Mouse (Mus musculus): ENCODE data around the gene Fam168a. TPM values are rescaled to one million over a fixed set of nuclear protein-coding genes. Genes with fewer than 3 reads are reported as not detected.
"Not testable (repeated sequence)": the region's sequence is repeated elsewhere in the genome, so short reads cannot be mapped to it uniquely, and the experiment has no call there.

The Fam168a gene
- total RNA-seq, 2 experiments from 2014 or later, result 52.2 to 60.2 TPM

DNA sequence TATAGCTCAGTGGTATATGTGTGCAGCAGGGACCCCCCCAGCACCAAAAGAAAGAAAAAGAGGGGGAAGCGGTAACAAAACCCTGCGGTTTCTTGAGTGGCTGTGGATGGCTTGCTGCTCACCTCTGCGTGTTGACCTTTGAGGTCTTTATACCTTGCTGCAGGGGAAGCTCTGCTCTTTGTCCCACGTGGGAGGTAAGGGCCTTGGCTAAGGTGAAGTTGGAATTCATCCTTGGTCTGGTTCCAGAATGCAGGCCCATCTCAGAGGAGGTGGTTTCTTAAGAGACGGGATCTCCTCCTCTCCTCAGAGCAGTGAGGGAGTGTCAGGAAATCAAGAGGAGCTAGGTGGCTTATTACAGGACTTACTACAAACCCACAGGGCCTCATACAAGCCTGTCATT lies 135.7 kb downstream of the Fam168a start:
- no peak for DNase-seq

GRCm38 (mm10) chr7:100843866-100844265 lies 137.4 kb downstream of the Fam168a start:
- DNase-seq, result no peak

DNA sequence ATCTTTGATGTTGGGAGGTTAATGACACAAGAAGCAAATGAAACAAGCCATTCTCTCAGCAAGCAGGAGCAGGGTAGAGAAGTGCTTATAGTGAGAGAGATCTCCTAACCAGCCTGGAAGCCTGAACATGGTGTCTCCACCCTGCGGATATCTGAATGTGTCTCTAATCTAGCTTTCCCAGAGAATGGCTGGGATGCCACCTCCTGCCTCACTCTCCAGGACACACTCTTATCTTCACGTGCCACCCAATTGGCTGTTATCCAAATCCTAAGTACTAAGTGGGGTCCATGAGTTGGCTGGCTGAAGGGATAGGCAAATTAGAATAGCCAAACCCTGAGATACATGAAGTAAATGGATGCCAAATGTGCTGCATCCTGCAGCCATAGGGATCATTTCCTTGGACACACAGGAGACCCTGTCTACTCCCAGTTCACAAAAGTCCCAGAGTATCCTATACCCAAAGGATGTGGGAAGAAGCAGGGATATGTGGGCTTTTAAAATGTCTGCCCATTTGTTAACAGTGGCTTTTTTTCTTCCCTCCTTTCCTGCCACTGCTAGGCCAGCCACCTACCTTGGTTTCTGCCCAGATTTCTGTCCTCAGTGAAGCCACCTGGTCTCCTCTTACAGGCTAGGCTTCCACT lies 138.1 kb downstream of the Fam168a start:
- DNase-seq, result no peak

GRCm38 (mm10) chr7:100845026-100845400 lies 138.6 kb downstream of the Fam168a start:
- DNase-seq, result no peak

DNA sequence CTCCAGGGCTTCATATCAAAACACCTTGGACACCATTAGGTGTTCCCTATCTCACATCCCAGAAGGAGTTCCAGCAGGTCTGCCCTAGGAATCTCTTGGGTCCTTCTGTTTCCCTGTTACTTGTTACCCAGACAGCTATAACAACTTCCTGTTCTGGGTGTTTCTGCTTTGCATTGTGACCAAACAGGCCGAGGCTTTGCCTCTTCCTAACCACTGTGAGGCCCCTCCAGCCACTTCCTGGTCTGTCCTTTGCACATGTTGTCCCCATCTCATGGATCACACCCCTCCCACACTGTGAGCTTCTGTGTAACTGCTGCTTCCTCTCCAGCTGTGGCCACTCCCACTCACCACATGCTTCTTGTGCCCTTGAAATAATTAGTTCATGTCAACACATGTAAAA lies 139.0 kb downstream of the Fam168a start:
- no peak for DNase-seq

- not testable (repeated sequence) for DNase-seq
These were observed 139.6 kb downstream of the Fam168a start for GRCm38 (mm10) chr7:100846033-100846432.

- DNase-seq, result no peak
These were observed 140.7 kb downstream of the Fam168a start for GRCm38 (mm10) chr7:100847131-100847530.

DNA sequence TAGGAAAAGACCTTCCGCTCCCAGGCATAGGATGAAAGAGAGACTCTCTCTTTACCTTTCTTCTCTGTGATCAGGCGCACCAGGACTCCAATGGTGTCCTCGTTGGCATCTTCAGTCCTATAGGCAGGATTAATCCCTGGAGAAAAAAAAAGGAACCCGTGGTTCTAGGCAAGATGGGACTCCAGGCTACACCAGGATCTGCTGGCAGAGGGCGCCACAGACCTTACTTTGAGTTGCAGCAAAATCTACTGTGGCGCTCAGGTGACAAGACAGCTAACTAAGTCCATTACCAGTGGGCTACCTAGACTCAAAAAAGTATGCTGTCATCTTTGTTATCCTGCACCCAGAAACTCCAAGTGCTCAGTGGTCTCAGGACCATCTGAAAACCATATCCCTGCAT lies 142.3 kb downstream of the Fam168a start:
- DNase-seq, result peak; percentile 74 to 84

DNA sequence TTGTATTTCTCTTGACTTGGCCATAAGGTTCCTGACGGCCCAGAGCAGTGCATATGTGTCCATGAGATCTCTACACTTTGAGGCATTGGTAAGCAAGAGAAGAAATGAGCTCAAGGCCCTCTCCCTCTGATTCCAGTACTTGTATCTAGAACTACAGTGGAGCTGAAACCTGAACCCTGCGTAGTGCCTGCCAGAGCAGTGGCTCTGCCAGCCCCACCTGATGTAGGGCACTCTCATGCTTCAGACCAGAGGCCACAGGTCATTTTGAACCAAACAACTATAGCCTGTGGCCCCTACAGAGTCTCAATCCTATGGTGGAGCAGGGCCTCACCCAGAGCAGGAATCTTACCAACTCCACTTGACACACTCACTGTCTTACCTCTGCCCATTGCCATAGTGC lies 143.1 kb downstream of the Fam168a start:
- no peak for DNase-seq

DNA sequence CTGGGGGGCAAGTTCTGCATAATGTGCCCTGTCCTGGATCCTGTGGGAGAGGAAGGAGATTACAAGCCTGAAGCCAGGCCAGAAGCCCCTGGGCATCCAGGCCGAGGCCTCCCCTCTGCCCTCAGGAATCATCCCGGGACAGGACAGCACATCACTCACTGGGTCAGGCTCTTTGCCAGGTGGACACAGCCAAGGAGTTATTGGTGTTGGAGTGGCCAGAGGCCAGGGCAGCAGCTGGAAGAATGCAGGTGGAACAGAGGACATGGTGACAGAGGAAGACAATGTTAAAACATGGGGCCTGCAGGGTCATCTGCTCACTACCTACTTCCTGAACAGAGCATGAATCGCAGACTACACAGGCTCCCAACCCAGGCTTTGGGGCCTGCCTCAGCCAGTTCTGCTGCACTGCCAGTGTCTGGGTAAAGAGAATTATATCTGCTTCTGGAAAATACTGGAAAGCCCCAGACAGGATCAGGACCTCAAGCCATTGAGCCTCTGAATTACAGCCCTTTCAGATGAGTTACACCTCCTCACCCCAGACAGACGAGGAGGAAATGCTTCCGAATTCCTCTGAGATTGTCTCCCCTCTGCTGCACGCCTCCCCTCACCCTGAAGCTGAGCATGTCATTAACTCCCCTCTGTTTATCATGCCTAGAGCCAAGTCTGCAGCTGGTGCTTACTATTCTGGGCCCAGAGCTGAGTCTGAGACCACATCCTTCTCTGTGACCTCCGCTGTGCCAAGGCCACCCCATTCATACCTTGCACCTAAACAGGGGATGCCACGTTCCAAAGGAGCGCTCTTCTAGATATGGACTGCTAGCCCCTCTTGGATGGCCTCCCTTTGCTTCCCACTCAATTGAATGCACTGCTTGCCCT lies 145.3 kb downstream of the Fam168a start:
- DNase-seq, result no peak

DNA sequence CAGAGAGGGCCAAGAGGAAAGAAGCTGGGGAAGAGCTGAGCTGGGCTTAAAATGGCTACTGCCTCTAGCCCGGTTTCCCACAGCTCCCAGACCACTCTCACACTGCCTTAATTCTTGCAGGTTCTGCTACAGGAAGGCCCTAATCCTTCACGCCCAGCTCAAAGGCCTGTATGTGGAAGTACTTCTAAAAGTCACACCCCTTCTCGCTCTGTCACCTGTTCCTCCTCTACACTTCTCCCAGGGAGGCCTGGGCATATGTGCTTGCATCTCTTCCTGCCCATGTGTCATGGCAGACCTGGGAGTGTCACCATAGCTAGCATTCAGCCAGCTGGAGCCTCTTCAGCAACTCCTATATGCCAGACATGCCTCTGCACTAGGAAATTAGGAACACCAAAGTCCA lies 147.0 kb downstream of the Fam168a start:
- no peak for DNase-seq

GRCm38 (mm10) chr7:100854137-100854814 lies 147.8 kb downstream of the Fam168a start:
- no peak for DNase-seq

GRCm38 (mm10) chr7:100854861-100855260 lies 148.4 kb downstream of the Fam168a start:
- no peak for DNase-seq

GRCm38 (mm10) chr7:100855300-100855699 lies 148.9 kb downstream of the Fam168a start:
- no peak for DNase-seq

- peak in 1 of 2 experiments; percentile 42 for DNase-seq
These were observed 149.5 kb downstream of the Fam168a start for GRCm38 (mm10) chr7:100855795-100856573.

DNA sequence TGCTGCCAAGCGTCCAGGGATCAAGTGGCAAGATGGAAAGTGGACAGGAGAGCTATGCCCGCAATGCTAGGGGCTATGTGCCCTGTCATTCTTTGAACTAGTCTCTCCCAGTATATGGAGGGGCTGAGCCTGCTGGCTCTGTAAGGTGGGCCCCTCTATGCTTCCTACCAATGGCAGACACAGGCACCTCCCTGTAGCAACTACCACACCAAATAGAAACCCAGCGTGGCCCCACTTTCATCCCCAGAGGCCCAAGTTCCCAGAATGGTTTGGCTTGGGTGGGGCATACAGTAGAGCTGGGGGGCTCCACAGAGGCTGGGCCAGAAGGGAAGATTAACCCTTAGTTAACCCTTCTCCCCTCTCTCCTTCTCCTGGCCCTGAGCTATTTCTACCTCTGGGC lies 154.0 kb downstream of the Fam168a start:
- no peak for DNase-seq

GRCm38 (mm10) chr7:100861209-100861608 lies 154.8 kb downstream of the Fam168a start:
- DNase-seq, result no peak

DNA sequence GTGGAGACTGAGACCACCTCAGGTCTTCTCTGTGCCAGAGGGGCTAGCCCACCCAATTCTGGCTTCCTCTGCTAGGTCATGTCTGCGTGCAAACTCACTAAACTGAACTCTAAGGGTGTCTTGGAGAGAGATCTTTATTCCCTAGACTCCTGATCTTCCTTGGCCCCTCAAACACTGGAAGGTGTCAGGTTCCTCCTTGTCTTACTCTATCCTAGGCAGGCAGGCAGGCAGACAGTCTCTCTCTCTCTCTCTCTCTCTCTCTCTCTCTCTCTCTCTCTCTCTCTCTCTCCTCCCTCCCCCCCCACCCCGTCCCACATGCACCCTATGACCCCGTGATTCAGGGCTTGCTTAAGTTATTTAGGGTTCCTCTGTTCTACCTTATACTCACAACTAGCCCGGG lies 155.9 kb downstream of the Fam168a start:
- DNase-seq, result no peak

DNA sequence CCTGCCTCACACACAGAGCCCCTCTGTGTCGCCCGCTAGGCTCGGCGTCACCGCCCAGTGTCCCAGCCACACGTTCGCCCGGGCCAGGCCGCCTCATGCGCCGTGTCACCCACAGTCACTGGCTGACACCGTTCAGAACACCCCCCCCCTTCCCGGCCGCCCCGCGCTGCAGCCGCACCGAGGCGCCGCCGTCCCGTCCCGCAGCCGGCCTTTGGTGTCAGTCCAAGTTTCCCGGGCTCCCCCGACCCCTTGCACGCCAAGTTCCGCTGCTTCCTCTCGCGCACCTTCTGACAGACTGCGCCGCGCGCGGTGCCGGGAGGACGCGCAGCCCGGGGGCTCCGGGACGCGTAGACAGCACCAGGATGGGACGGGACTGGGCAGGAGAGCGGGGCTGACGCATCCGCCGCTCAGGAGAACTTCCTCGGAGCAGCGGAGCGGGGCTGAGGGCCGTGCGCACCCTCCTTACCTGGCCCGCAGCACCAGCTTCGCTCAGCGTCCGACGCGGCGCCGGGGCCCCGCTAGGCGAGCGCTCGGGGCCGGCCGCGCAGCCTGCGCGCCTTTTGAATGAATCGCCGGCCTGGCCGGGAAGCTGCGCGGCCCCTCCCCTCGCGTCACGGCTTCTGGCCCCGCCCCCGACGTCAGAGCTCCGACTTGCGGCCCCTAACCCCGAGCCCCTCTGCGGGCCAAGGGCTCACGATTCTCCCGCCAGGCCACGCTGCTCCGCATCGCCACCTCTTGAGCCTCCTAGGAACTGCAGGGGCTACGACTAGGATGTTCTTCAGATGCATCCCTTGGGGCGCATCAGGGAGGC lies 156.6 kb downstream of the Fam168a start, which contains the start of gene Relt:
TSS of gene Relt (minus strand) at position 619 of the 811 bp plus-strand sequence.
- peak; percentile 95 to 96 for DNase-seq

- DNase-seq, result peak; percentile 67 to 79
These were observed 160.2 kb downstream of the Fam168a start for GRCm38 (mm10) chr7:100866675-100867074.

DNA sequence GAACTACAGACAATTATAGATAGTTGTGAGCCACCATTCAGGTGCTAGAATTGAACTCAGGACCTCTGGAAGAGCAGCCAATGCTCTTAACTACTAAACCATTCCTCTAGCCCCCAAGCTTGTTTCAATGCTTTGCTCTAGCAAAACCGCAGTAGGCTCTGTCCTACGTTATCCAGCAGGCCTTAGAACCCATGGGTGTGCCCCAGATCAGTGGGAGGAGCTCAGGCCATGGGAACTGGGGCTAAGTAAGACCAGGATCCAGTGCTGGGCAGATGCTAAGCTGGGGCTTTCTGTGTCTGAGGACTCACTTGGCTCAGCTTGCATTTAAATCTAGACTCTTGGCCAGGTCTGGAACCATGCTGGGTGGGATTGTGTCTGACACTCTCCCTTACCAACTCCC lies 161.1 kb downstream of the Fam168a start:
- DNase-seq, result no peak
